Mouse (Mus musculus) lung, adult 2 months (tissue): ENCODE results near the gene Ptger4.

Experiments used
- CTCF ChIP-seq: fragments of 200-500 bp; IDR thresholded peaks from 2 replicates; pipeline ENCODE4 v1.5.1; 2011; ENCODE audit warnings: mild to moderate bottlenecking, low read length, control low read depth; ENCODE audit not compliant: insufficient read depth
- POLR2A ChIP-seq: fragments of 200-500 bp; IDR thresholded peaks from 2 replicates; pipeline ENCODE4 v1.6.1; 2011; ENCODE audit warnings: low read depth, mild to moderate bottlenecking, control low read depth, low read length, borderline replicate concordance; ENCODE audit errors: extremely low read depth

DNA sequence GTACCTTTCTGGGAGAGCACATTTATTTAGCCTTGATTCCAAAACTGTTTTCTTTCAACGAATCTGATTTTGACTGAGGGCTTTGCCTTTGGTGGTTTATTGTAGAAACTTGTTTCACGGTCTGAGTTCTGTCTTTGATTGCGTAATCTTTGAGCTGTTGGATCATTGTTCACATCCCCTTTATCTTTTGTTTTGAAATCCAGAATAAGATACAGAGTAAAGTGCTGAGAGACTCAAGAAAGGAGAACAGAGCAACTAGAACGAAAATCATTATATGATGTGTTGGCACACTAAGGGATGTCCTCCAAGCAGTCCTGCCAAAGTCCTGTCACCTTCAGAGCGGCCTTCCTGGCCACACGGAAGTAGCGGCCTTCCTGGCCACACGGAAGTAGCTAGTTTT, 44.4 kb upstream of the Ptger4 start:
- TF ChIP-seq POLR2A (no peak), CTCF (no peak)
